Mouse (Mus musculus) stomach, postnatal 0 days (tissue): ENCODE measurements around the gene Gcnt3.

Experiments used
- CTCF ChIP-seq: IDR thresholded peaks from 2 replicates; pipeline ENCODE4 v1.5.1; 2016; ENCODE audit warnings: antibody characterized with exemption, low read depth, mild to moderate bottlenecking, moderate library complexity
- EP300 ChIP-seq: optimal IDR thresholded peaks from 2 replicates; pipeline ENCODE3; 2016; ENCODE audit warnings: antibody characterized with exemption

- TF ChIP-seq CTCF (no peak), EP300 (no peak)
Measured at GRCm38 (mm10) chr9:70049839-70050238, 12.0 kb upstream of the Gcnt3 start.
